ENCODE assay signal across 8 mouse cellular contexts in genomic region chr14:103099238-103099933, GRCm38 (mm10). TPM values are rescaled to one million over a fixed set of nuclear protein-coding genes. Genes with fewer than 3 reads are reported as not detected.
A peak's percentile ranks its signal among the peaks of the same experiment; 100 is the strongest.
DNase-seq lines count a peak whose midpoint lies in the region; ATAC-seq and TF ChIP-seq lines count a peak whose summit lies in the region.

Gene Fbxl3 (minus strand): TSS chr14:103099566.

- no peaks in the 10 kb centered on the region for H3K9me3 ChIP-seq in embryonic facial prominence, embryonic 13.5 days
- no peaks in the 10 kb centered on the region for H3K9me3 ChIP-seq in limb, embryonic 12.5 days
- H3K9me3 ChIP-seq in midbrain, embryonic 15.5 days, result no peaks in the 10 kb centered on the region

- H3K4me3 ChIP-seq in embryonic facial prominence, embryonic 13.5 days, result peak within 1 kb of the TSS; percentile 71
- peak within 1 kb of the TSS; percentile 89 for H3K4me3 ChIP-seq in kidney, adult 2 months (ENCODE audit: insufficient read depth, low read depth, low read length)
- H3K4me3 ChIP-seq in limb, embryonic 12.5 days (replicated peaks), result peak within 1 kb of the TSS; percentile 86
- H3K4me3 ChIP-seq in midbrain, embryonic 15.5 days, result peak within 1 kb of the TSS; percentile 97
- peak within 1 kb of the TSS; percentile 96 for H3K4me3 ChIP-seq in spleen, adult 2 months (ENCODE audit: extremely low read depth, insufficient read depth, insufficient read length)

- H3K4me2 ChIP-seq in embryonic facial prominence, embryonic 13.5 days, result peak within 1 kb of the TSS; percentile 71
- H3K4me2 ChIP-seq in limb, embryonic 12.5 days, result peak within 1 kb of the TSS; percentile 68
- H3K4me2 ChIP-seq in midbrain, embryonic 15.5 days, result peak within 1 kb of the TSS; percentile 83

- ATAC-seq in embryonic facial prominence, embryonic 13.5 days (ENCODE audit: insufficient number of reproducible peaks, insufficient read depth, low FRiP score, low TSS enrichment, low read depth), result peak; percentile 87
- ATAC-seq in limb, embryonic 12.5 days (ENCODE audit: insufficient number of reproducible peaks, insufficient read depth, low FRiP score, low TSS enrichment, low read depth), result peak; percentile 95
- ATAC-seq in midbrain, embryonic 15.5 days (replicated peaks), result peak; percentile 85

- WGBS in embryonic facial prominence, embryonic 13.5 days, result under 1% methylated on average over 87 of the region's 88 CpGs
- WGBS in kidney, adult 2 months, result under 1% methylated on average over 86 of the region's 88 CpGs
- under 1% methylated on average over 78 of the region's 88 CpGs for WGBS in limb, embryonic 12.5 days
- under 1% methylated on average over 88 of the region's 88 CpGs for WGBS in midbrain, embryonic 15.5 days
- WGBS in spleen, adult 2 months, result under 1% methylated on average over 86 of the region's 88 CpGs

- peaks cover 17% of the 10 kb centered on the region for H3K36me3 ChIP-seq in embryonic facial prominence, embryonic 13.5 days
- H3K36me3 ChIP-seq in kidney, adult 2 months (ENCODE audit: control insufficient read depth, insufficient read depth, low read length), result peaks cover 3% of the 10 kb centered on the region; the same call in 1 of the 2 replicates
- H3K36me3 ChIP-seq in limb, embryonic 12.5 days, result peaks cover 16% of the 10 kb centered on the region
- no peaks in the 10 kb centered on the region for H3K36me3 ChIP-seq in midbrain, embryonic 15.5 days (replicated peaks)
- H3K36me3 ChIP-seq in spleen, adult 2 months (ENCODE audit: control insufficient read depth, insufficient read depth, low read length), result peaks cover 4% of the 10 kb centered on the region

- H3K27ac ChIP-seq in embryonic facial prominence, embryonic 13.5 days, result peak within 1 kb of the TSS; percentile 97
- peak within 1 kb of the TSS; percentile 99 for H3K27ac ChIP-seq in kidney, adult 2 months (ENCODE audit: insufficient read depth, low read depth, low read length)
- H3K27ac ChIP-seq in limb, embryonic 12.5 days, result peak within 1 kb of the TSS; percentile 100
- peak within 1 kb of the TSS; percentile 98 for H3K27ac ChIP-seq in midbrain, embryonic 15.5 days
- peak within 1 kb of the TSS; percentile 100 for H3K27ac ChIP-seq in spleen, adult 2 months (ENCODE audit: insufficient read depth, low read length)

- peak; percentile 90 for DNase-seq in 3134 (ENCODE audit: extremely low read depth, insufficient read length, low spot score)
- DNase-seq in adrenal gland, postnatal 36 days, result peak; percentile 96
- peak; percentile 95 to 98 for DNase-seq in heart, adult 18-20 months
- DNase-seq in kidney, adult 2 months, result peak; percentile 99
- DNase-seq in spleen, adult 2 months (ENCODE audit: low read depth in 1 of 2, low spot score in 2 of 2), result peak; percentile 86 to 87

- TF ChIP-seq CTCF in kidney, adult 2 months (conservative IDR thresholded peaks at IDR 0.05; ENCODE audit: insufficient read depth, insufficient read length, low read depth, low read length), result no peak
- no peak for TF ChIP-seq CTCF in spleen, adult 2 months (IDR thresholded peaks at IDR 0.05; ENCODE audit: extremely low read depth, insufficient read depth, insufficient read length, insufficient replicate concordance)

- peak; percentile 5 for TF ChIP-seq POLR2A in kidney, adult 2 months (IDR thresholded peaks at IDR 0.05; ENCODE audit: low read depth, low read length)
- TF ChIP-seq POLR2A in spleen, adult 2 months (IDR thresholded peaks at IDR 0.05; ENCODE audit: low read depth, low read length), result peak; percentile 26; the same call in 1 of the 2 replicates

- H3K9ac ChIP-seq in embryonic facial prominence, embryonic 13.5 days, result peak within 1 kb of the TSS; percentile 98
- peak within 1 kb of the TSS; percentile 99 for H3K9ac ChIP-seq in limb, embryonic 12.5 days (replicated peaks)
- H3K9ac ChIP-seq in midbrain, embryonic 15.5 days, result peak within 1 kb of the TSS; percentile 98

- no peaks in the 10 kb centered on the region for H3K27me3 ChIP-seq in embryonic facial prominence, embryonic 13.5 days
- no peaks in the 10 kb centered on the region for H3K27me3 ChIP-seq in kidney, adult 2 months (replicated peaks; ENCODE audit: control insufficient read depth, insufficient read depth, low read length)
- H3K27me3 ChIP-seq in limb, embryonic 12.5 days, result no peaks in the 10 kb centered on the region
- H3K27me3 ChIP-seq in midbrain, embryonic 15.5 days (replicated peaks), result no peaks in the 10 kb centered on the region
- no peaks in the 10 kb centered on the region for H3K27me3 ChIP-seq in spleen, adult 2 months (ENCODE audit: control insufficient read depth, insufficient read depth, low read length)

- peaks cover 15% of the 10 kb centered on the region for H3K4me1 ChIP-seq in embryonic facial prominence, embryonic 13.5 days
- H3K4me1 ChIP-seq in kidney, adult 2 months (ENCODE audit: control insufficient read depth, insufficient read depth, low read length), result peaks cover 26% of the 10 kb centered on the region; the same call in 1 of the 2 replicates
- peaks cover 12% of the 10 kb centered on the region for H3K4me1 ChIP-seq in limb, embryonic 12.5 days (replicated peaks)
- H3K4me1 ChIP-seq in midbrain, embryonic 15.5 days, result peaks cover 28% of the 10 kb centered on the region
- peaks cover 3% of the 10 kb centered on the region; the same call in 1 of the 2 replicates for H3K4me1 ChIP-seq in spleen, adult 2 months (ENCODE audit: control insufficient read depth, insufficient read depth, insufficient read length)

RNA-seq across cellular contexts. Expression of gene Fbxl3, which starts in this region (rescaled TPM):
- 10 to 100 TPM; 73.4 to 75.6 TPM for total RNA-seq in adrenal gland, postnatal 36 days (2021)
- polyA plus RNA-seq in embryonic facial prominence, embryonic 13.5 days (2015; fragmentation: Nextera tagmentation; extraction: Ambion mirVana), result 25.9 and 28.0 TPM in 2 replicates
- 10 to 100 TPM; 58.2 to 61.1 TPM for total RNA-seq in heart, adult 18-20 months (2021)
- 83.0 and 90.5 TPM in 2 replicates for polyA plus RNA-seq in kidney, adult 2 months (2012; rRNA removed)
- polyA plus RNA-seq in limb, embryonic 12.5 days (2016; fragmentation: Nextera tagmentation; extraction: Ambion mirVana), result 24.1 and 27.6 TPM in 2 replicates
- polyA plus RNA-seq in midbrain, embryonic 15.5 days (2015; fragmentation: Nextera tagmentation; extraction: Ambion mirVana), result 21.4 and 22.0 TPM in 2 replicates
- polyA plus RNA-seq in spleen, adult 2 months (2012; rRNA removed), result 49.5 and 49.7 TPM in 2 replicates

Comparison
In these comparisons a context has a peak if more than half of its experiments do, and no peak if none do; other contexts are left out.
1. Peak in every context shown above with its lines: DNase-seq, ATAC-seq, H3K4me3 ChIP-seq and H3K27ac ChIP-seq.